Mouse (Mus musculus) MEL (cell line): Measurements from ENCODE around the gene P2rx1. TPM values are rescaled to one million over a fixed set of nuclear protein-coding genes. Genes with fewer than 3 reads are reported as not detected.

Experiments
- DNase-seq: peaks from one replicate; pipeline ENCODE4 v3.0.0; 2011; ENCODE audit warnings: low read depth, low spot score
- H3K27ac ChIP-seq: 2 replicates; pipeline ENCODE4 v1.5.1; 2012; ENCODE audit warnings: low read depth, mild to moderate bottlenecking, control low read depth, low read length, moderate library complexity; ENCODE audit not compliant: control insufficient read depth
- H3K27me3 ChIP-seq, 2 experiments: fragments of 150-350 bp in 1 of 2; sonication (generic) in 1 of 2; 2 replicates each; pipeline ENCODE4 v1.6.1; 2012; ENCODE audit warnings: low read length in 2 of 2, mild to moderate bottlenecking in 2 of 2, improper control_type of control experiment in 1 of 2, moderate library complexity in 1 of 2; ENCODE audit not compliant: insufficient read depth in 2 of 2, control insufficient read depth in 1 of 2
- H3K36me3 ChIP-seq, 2 experiments: 2 replicates each; pipeline ENCODE4 v1.6.1; 2012 to 2014; ENCODE audit warnings: low read length in 2 of 2, improper control_type of control experiment in 1 of 2, inconsistent platforms in 1 of 2, mild to moderate bottlenecking in 1 of 2; ENCODE audit not compliant: insufficient read depth in 2 of 2, control insufficient read depth in 1 of 2
- H3K4me1 ChIP-seq, 2 experiments: fragments of 150-350 bp in 1 of 2; sonication (generic) in 1 of 2; 2 replicates each; pipeline ENCODE4 v1.6.1; 2012; ENCODE audit warnings: low read length in 2 of 2, improper control_type of control experiment in 1 of 2, mild to moderate bottlenecking in 1 of 2; ENCODE audit not compliant: insufficient read depth in 2 of 2, control insufficient read depth in 1 of 2
- H3K4me3 ChIP-seq, 2 experiments: fragments of 150-350 bp in 1 of 2; sonication (generic) in 1 of 2; 2 replicates each; pipeline ENCODE4 v1.5.1; 2012; ENCODE audit warnings: low read depth in 2 of 2, low read length in 2 of 2, mild to moderate bottlenecking in 2 of 2, moderate library complexity in 2 of 2, control low read depth in 1 of 2, improper control_type of control experiment in 1 of 2; ENCODE audit not compliant: control insufficient read depth in 1 of 2, insufficient read depth in 1 of 2
- H3K79me2 ChIP-seq: 2 replicates; pipeline ENCODE4 v1.6.1; 2012; ENCODE audit warnings: mild to moderate bottlenecking, low read length, moderate library complexity; ENCODE audit not compliant: control insufficient read depth, poor library complexity, insufficient read depth
- H3K9ac ChIP-seq: 2 replicates; pipeline ENCODE4 v1.6.1; 2012; ENCODE audit warnings: low read depth, mild to moderate bottlenecking, control low read depth, low read length, moderate library complexity; ENCODE audit not compliant: control insufficient read depth, poor library complexity, severe bottlenecking
- H3K9me3 ChIP-seq: fragments of 150-350 bp; sonication (generic); replicated peaks from 2 replicates; pipeline ENCODE4 v1.6.1; 2012; ENCODE audit warnings: mild to moderate bottlenecking, low read length, improper control_type of control experiment, moderate library complexity; ENCODE audit not compliant: insufficient read depth
- EP300 ChIP-seq, 2 experiments: IDR thresholded peaks; 2 replicates each; pipeline ENCODE4 v1.6.1; 2011; ENCODE audit warnings: improper control_type of control experiment in 2 of 2, low read length in 2 of 2, low read depth in 1 of 2, mild to moderate bottlenecking in 1 of 2
- ETS1 ChIP-seq: IDR thresholded peaks from 2 replicates; pipeline ENCODE4 v1.6.1; 2012; ENCODE audit warnings: low read depth, mild to moderate bottlenecking, inconsistent platforms, low read length, improper control_type of control experiment, moderate library complexity
- MAX ChIP-seq: IDR thresholded peaks from 2 replicates; pipeline ENCODE4 v1.6.1; 2011; ENCODE audit warnings: low read length, improper control_type of control experiment
- MAZ ChIP-seq: IDR thresholded peaks from 2 replicates; pipeline ENCODE4 v1.6.1; 2012; ENCODE audit warnings: low read depth, mild to moderate bottlenecking, inconsistent platforms, low read length, improper control_type of control experiment
- MXI1 ChIP-seq: IDR thresholded peaks from 2 replicates; pipeline ENCODE4 v1.6.1; 2011; ENCODE audit warnings: mild to moderate bottlenecking, low read depth, low read length, improper control_type of control experiment
- SIN3A ChIP-seq: IDR thresholded peaks from 2 replicates; pipeline ENCODE4 v1.6.1; 2012; ENCODE audit warnings: low read length, improper control_type of control experiment, inconsistent platforms
- TAL1 ChIP-seq: IDR thresholded peaks from 2 replicates; pipeline ENCODE4 v1.6.1; 2012; ENCODE audit warnings: mild to moderate bottlenecking, inconsistent platforms, low read length, moderate library complexity, mixed read lengths
- TCF12 ChIP-seq: IDR thresholded peaks from 2 replicates; pipeline ENCODE4 v1.6.1; 2014; ENCODE audit warnings: low read depth, mild to moderate bottlenecking, inconsistent platforms, low read length, improper control_type of control experiment, moderate library complexity
- USF1 ChIP-seq: IDR thresholded peaks from 2 replicates; pipeline ENCODE4 v1.6.1; 2014; ENCODE audit warnings: low read depth, mild to moderate bottlenecking, inconsistent platforms, low read length, improper control_type of control experiment, moderate library complexity
- polyA plus RNA-seq, 2 experiments: library from polyadenylated mRNA; stranded (reverse) in 1 of 2; unstranded in 1 of 2; fragments of >175 nt in 1 of 2; fragments of >200 nt in 1 of 2; gene quantifications; 2 replicates each; pipeline versions ENCODE4 v1.2.1 to v1.2.4; 2012; ENCODE audit warnings: low replicate concordance in 2 of 2, low read depth in 1 of 2; ENCODE audit not compliant: insufficient read length in 2 of 2, insufficient read depth in 1 of 2, missing spikeins in 1 of 2
- total RNA-seq: library from RNA; depleted of rRNA; stranded (reverse); fragments of 300-350 nt; gene quantifications from 2 replicates; pipeline ENCODE4 v1.2.3, GENCODE M21; 2012; rRNA removed

P2rx1 gene
- total and polyA plus RNA-seq, 3 experiments = 3.0 to 8.1 TPM; not detected in 1

DNA sequence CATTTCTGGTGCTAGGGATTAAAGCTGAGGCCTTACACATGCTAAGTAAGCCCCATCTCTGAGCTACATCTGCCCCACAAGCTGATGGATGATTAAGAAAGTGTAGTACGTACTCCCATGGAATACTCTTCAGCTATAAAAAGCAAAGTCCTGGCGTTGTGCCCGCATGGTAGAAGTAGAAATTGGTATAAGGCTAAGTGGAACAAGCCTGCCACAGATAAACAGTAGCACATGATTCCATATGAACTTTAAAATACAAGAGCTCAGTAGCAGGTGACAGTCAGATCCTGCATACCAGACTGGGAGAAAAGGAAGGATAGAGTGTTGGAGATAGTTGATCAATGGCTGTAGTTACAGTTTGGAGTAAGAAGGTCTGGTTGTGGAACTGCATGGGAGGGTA lies 62.5 kb downstream of the P2rx1 start:
- Histone ChIP-seq H3K9me3 (no peaks in the 10 kb centered on the region), H3K4me1 (no peaks in the 10 kb centered on the region; a peak in 1 of 4 replicates), H3K4me3 (no peak overlapping the region), H3K79me2 (no peaks in the 10 kb centered on the region; the same call in 1 of the 2 replicates), H3K27ac (no peak overlapping the region), H3K36me3 (peaks cover 0 to 8% of the 10 kb centered on the region in 2 experiments; a peak in 3 of 4 replicates), H3K27me3 (no peaks in the 10 kb centered on the region), H3K9ac (no peak overlapping the region)
- peak; percentile 42 for DNase-seq
- peak; percentile 22; the same call in 1 of the 2 replicates for TF ChIP-seq USF1
- no peak for TF ChIP-seq MAZ
- TF ChIP-seq TCF12 = 0 out of 2 replicates have a peak, but pooled peaks have one; percentile 26
- 0 out of 4 replicates have a peak, but pooled peaks of 1 of the 2 experiments have one; percentile 25 for TF ChIP-seq EP300 (IDR thresholded peaks at IDR 0.05; ENCODE audit: low read depth in 1 of 2, low read length in 2 of 2)
- peak; percentile 29; the same call in 1 of the 2 replicates for TF ChIP-seq SIN3A
- TF ChIP-seq MXI1 = peak; percentile 55; the same call in 1 of the 2 replicates
- no peak for TF ChIP-seq TAL1
- TF ChIP-seq MAX = 0 out of 2 replicates have a peak, but pooled peaks have one; percentile 35
- TF ChIP-seq ETS1 = peak; percentile 34; the same call in 1 of the 2 replicates

Other genes with a start within 250 kb of the P2rx1 start
- gene Cyb5d2, start 203.0 kb upstream of the P2rx1 start, total RNA-seq = 5.9 and 7.2 TPM in 2 replicates
- 1 to 10 TPM in 1 of 2 experiments, not detected in 1; 4.6 TPM for gene Cyb5d2, start 203.0 kb upstream of the P2rx1 start, polyA plus RNA-seq
- 11.8 and 13.3 TPM in 2 replicates for gene Zzef1, start 202.9 kb upstream of the P2rx1 start, total RNA-seq
- 10 to 100 TPM in 1 of 2 experiments, not detected in 1; 17.6 TPM for gene Zzef1, start 202.9 kb upstream of the P2rx1 start, polyA plus RNA-seq
- gene Atp2a3, start 37.9 kb upstream of the P2rx1 start, total RNA-seq = 10.7 and 16.4 TPM in 2 replicates
- 10 to 100 TPM in 1 of 2 experiments, not detected in 1; 49.9 TPM for gene Atp2a3, start 37.9 kb upstream of the P2rx1 start, polyA plus RNA-seq
- 5.3 and 5.8 TPM in 2 replicates for gene Camkk1, start 19.9 kb downstream of the P2rx1 start, total RNA-seq
- 1 to 10 TPM in 1 of 2 experiments, not detected in 1; 6.6 TPM for gene Camkk1, start 19.9 kb downstream of the P2rx1 start, polyA plus RNA-seq
- 9.3 and 9.6 TPM in 2 replicates for gene Ncbp3, start 48.7 kb downstream of the P2rx1 start, total RNA-seq
- gene Ncbp3, start 48.7 kb downstream of the P2rx1 start, polyA plus RNA-seq = 1 to 10 TPM in 1 of 2 experiments, not detected in 1; 8.4 TPM
- 0.04 and 0.16 TPM in 2 replicates for gene Itgae, start 91.5 kb downstream of the P2rx1 start, total RNA-seq
- under 1 TPM in 1 of 2 experiments, not detected in 1; 0.22 TPM for gene Itgae, start 91.5 kb downstream of the P2rx1 start, polyA plus RNA-seq
- 22.9 and 26.9 TPM in 2 replicates for gene Haspin, start 139.2 kb downstream of the P2rx1 start, total RNA-seq
- gene Haspin, start 139.2 kb downstream of the P2rx1 start, polyA plus RNA-seq = 10 to 100 TPM in 1 of 2 experiments, not detected in 1; 28.3 TPM
- gene P2rx5, start 161.3 kb downstream of the P2rx1 start, total RNA-seq = 0.04 and 0.07 TPM in 2 replicates
- under 1 TPM in 1 of 2 experiments, not detected in 1; 0.25 TPM for gene P2rx5, start 161.3 kb downstream of the P2rx1 start, polyA plus RNA-seq
- 158 and 179 TPM in 2 replicates for gene Emc6, start 177.9 kb downstream of the P2rx1 start, total RNA-seq
- gene Emc6, start 177.9 kb downstream of the P2rx1 start, polyA plus RNA-seq = 100 to 1,000 TPM in 1 of 2 experiments, not detected in 1; 211 TPM
- gene Tax1bp3, start 178.0 kb downstream of the P2rx1 start, total RNA-seq = 12.6 and 13.1 TPM in 2 replicates
- 10 to 100 TPM in 1 of 2 experiments, not detected in 1; 30.9 TPM for gene Tax1bp3, start 178.0 kb downstream of the P2rx1 start, polyA plus RNA-seq
- gene Ctns, start 199.9 kb downstream of the P2rx1 start, total RNA-seq = 5.1 and 5.4 TPM in 2 replicates
- gene Ctns, start 199.9 kb downstream of the P2rx1 start, polyA plus RNA-seq = 1 to 10 TPM in 1 of 2 experiments, not detected in 1; 9.4 TPM
- 1.0 and 1.4 TPM in 2 replicates for gene Shpk, start 200.4 kb downstream of the P2rx1 start, total RNA-seq
- 1 to 10 TPM in 1 of 2 experiments, not detected in 1; 1.6 TPM for gene Shpk, start 200.4 kb downstream of the P2rx1 start, polyA plus RNA-seq
- not detected in 2 replicates for gene Trpv1, start 235.2 kb downstream of the P2rx1 start, total RNA-seq
- not detected for gene Trpv1, start 235.2 kb downstream of the P2rx1 start, polyA plus RNA-seq